In the genomic region with DNA sequence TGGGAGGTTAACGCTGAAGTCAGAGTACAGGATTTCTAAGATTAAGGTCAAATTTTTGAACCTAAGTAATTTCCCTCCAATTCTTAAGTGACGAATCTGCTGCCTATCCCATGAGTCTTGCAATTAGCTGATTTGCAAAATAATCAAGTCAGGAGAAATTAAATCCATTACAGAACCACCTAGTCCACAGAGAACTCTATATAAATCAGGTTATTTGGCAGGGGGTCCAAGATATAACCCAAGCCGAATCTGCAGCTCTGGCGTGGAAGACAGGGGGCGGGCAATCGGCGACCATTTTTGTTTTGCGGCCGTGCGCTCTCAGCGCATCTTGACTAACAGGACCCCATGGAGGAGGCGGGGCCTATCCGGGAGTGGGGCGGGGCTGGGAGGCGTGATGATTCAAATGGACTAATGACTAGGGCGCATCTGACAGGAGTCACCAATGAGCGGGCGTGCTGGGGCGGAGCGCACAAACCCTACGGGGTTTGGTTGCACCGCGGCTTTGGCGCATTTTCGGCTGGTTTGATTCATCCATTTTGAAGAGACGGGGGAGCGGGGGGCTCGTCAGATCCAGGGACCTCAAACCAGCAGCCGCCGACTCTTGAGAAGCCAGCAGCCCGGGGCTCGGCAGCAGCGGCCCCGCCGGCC, we compare ENCODE assay signal across 8 mouse cellular contexts. TPM values are rescaled to one million over a fixed set of nuclear protein-coding genes. Genes with fewer than 3 reads are reported as not detected.
DNase-seq lines count a peak whose midpoint lies in the region; ATAC-seq lines count a peak whose summit lies in the region.

Gene Nucks1, plus strand, starts transcription at position 534 of the 648 bp plus-strand sequence.

- peak; percentile 99 for DNase-seq in R1 (ENCODE audit: low read depth, low spot score)
- peak; percentile 99 to 100 for DNase-seq in cerebellum, postnatal 25 days
- DNase-seq in frontal cortex, postnatal 25 days (ENCODE audit: low spot score in 2 of 2) = peak; percentile 98
- DNase-seq in hindbrain, embryonic 14.5 days (ENCODE audit: low spot score) = peak; percentile 96
- peak; percentile 99 for DNase-seq in layer of hippocampus, postnatal 36 days
- DNase-seq in lung, postnatal 36 days = peak; percentile 100
- peak; percentile 100 for DNase-seq in retina, postnatal 1 day
- DNase-seq in urinary bladder, adult 18-20 months (ENCODE audit: low spot score in 2 of 2) = peak; percentile 100

- H3K4me2 ChIP-seq in hindbrain, embryonic 14.5 days (replicated peaks) = peak within 1 kb of the TSS; percentile 67

- under 1% methylated on average over 35 of the region's 35 CpGs for WGBS in hindbrain, embryonic 14.5 days

- H3K9me3 ChIP-seq in hindbrain, embryonic 14.5 days (ENCODE audit: control insufficient read depth, low read length) = no peaks in the 10 kb centered on the region

- H3K27me3 ChIP-seq in hindbrain, embryonic 14.5 days (ENCODE audit: control insufficient read depth, insufficient read depth, low read length) = peaks cover 5% of the 10 kb centered on the region

- H3K36me3 ChIP-seq in hindbrain, embryonic 14.5 days (replicated peaks; ENCODE audit: control insufficient read depth, insufficient read depth) = no peaks in the 10 kb centered on the region

- peak; percentile 99 for ATAC-seq in hindbrain, embryonic 14.5 days (ENCODE audit: low FRiP score)

- peak within 1 kb of the TSS; percentile 96 for H3K4me3 ChIP-seq in hindbrain, embryonic 14.5 days (replicated peaks; ENCODE audit: low read length)

- peak within 1 kb of the TSS; percentile 96 for H3K9ac ChIP-seq in hindbrain, embryonic 14.5 days

- peaks cover 12% of the 10 kb centered on the region for H3K4me1 ChIP-seq in hindbrain, embryonic 14.5 days (replicated peaks; ENCODE audit: control insufficient read depth, insufficient read depth, low read length)

- peak within 1 kb of the TSS; percentile 98 for H3K27ac ChIP-seq in hindbrain, embryonic 14.5 days

RNA-seq across cellular contexts. Expression of gene Nucks1, which starts in this region (rescaled TPM):
- 34.6 and 38.4 TPM in 2 replicates for polyA plus RNA-seq in hindbrain, embryonic 14.5 days (2014; fragmentation: Nextera tagmentation; extraction: Ambion mirVana)
- 100 to 1,000 TPM; 150 to 156 TPM for total RNA-seq in layer of hippocampus, postnatal 36 days (2021)

Comparison
In these comparisons a context has a peak if more than half of its experiments do, and no peak if none do; other contexts are left out.
1. Peak in every context shown above with its lines: DNase-seq, ATAC-seq, H3K4me3 ChIP-seq and H3K27ac ChIP-seq.